Mouse (Mus musculus) B cell, adult 62 days (primary cell): ENCODE data around the gene Ykt6. TPM values are rescaled to one million over a fixed set of nuclear protein-coding genes. Genes with fewer than 3 reads are reported as not detected.

Experiments used
- total RNA-seq: library from RNA; stranded (reverse); gene quantifications from 4 replicates; pipeline ENCODE4 v1.2.4, GENCODE M21; 2023

Gene Ykt6
- 67.3 to 78.6 TPM (median 71.8 TPM) in 4 replicates for total RNA-seq

DNA sequence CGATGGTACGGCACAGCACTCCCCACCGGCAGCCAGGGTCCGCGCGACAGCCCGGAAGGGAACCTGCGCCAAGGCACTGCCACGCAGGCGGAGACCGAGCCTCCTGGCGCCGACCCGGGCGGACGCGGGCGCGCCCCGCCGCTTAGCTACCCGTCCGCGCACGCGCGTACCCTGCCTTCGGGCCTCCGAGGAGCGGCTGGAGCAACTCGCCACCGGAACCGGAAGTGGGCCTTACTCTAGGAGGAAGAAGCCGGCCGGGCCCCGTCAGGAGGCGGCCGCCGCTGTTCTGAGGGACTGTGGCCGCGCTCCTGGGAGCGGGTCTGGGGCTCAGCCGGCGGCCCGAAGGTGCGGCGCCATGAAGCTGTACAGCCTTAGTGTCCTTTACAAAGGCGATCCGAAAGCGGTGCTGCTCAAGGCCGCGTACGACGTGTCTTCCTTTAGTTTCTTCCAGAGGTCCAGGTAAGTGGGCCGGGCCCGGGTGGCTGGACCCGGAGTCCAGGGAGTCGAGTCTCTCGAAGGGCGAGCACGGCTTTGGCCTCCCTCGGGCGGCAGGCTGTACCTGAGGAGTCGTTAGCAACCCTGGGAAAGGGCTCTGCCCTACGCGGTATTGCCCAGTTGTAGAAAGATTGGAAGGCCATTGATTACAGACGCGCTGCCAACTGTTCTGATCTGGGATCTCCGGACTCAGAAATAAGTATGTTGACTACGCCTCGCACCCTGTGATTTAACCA is at the start of gene Ykt6:
Ykt6 (plus strand) TSS at position 148 of the 731 bp plus-strand sequence.

DNA sequence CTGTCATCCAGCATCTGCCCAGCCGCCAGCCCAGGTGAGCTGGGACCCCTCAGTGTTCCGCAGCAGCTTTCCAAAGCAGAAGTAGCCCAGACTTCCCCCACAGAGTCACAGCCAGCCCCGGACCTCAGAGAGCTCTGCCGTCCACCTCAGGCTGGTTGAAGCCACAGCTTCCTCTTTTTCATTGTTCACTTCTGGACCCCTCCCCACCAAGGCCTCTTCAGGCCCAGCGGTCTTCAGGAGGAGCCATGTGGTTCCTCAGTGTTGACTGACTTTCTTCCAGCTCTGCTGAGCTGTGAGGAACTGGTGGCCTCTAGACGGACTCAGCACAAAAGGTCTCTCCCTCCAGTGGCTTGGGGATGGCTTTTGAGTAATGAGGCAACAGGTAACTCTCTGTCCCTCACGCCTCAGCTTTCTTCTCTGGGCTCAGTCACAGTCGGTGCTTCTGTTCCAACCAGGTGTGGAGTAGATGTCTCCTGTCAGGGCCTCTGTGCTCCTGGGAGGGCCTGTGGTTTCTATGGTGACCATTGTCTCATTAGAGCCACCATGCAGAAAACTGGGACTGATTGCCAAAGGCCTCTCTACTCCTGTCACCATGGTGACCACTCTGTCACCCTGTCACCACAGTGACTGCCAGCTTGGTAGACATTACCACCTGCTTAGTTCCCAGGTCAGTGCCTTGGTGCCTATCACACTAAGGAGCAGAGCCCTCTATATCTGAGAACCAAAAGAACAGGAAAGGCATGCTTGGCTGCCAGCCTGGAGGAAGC is 5.7 kb upstream of the Ykt6 start, which contains the start of gene Gck:
Gck (minus strand) TSS at position 496 of the 767 bp plus-strand sequence.

Other genes with a start within 250 kb of the Ykt6 start
- 45.0 to 65.7 TPM (median 52.0 TPM) in 4 replicates for gene Mrps24, start 240.0 kb upstream of the Ykt6 start, total RNA-seq
- 25.8 to 33.3 TPM (median 28.4 TPM) in 4 replicates for gene Urgcp, start 193.3 kb upstream of the Ykt6 start, total RNA-seq
- 161 to 175 TPM (median 164 TPM) in 4 replicates for gene Dbnl, start 167.2 kb upstream of the Ykt6 start, total RNA-seq
- not detected in 4 replicates for gene Pgam2, start 152.0 kb upstream of the Ykt6 start, total RNA-seq
- gene Polm, start 117.7 kb upstream of the Ykt6 start, total RNA-seq, result 89.7 to 96.0 TPM (median 94.0 TPM) in 4 replicates
- 0.28 to 0.58 TPM (median 0.46 TPM) in 3 of 4 replicates, not detected in the other for gene Aebp1, start 93.7 kb upstream of the Ykt6 start, total RNA-seq
- 42.0 to 60.3 TPM (median 42.9 TPM) in 4 replicates for gene Pold2, start 77.4 kb upstream of the Ykt6 start, total RNA-seq
- not detected in 4 replicates for gene Myl7, start 56.9 kb upstream of the Ykt6 start, total RNA-seq
- not detected in 4 replicates for gene Gck, start 5.6 kb upstream of the Ykt6 start, total RNA-seq
- 0.35 to 0.89 TPM (median 0.68 TPM) in 4 replicates for gene Camk2b, start 110.7 kb downstream of the Ykt6 start, total RNA-seq
- gene A730071L15Rik, start 244.3 kb downstream of the Ykt6 start, total RNA-seq, result 0.36 to 0.72 TPM in 2 of 4 replicates, not detected in the others
- 60.2 to 62.6 TPM (median 60.9 TPM) in 4 replicates for gene Nudcd3, start 244.7 kb downstream of the Ykt6 start, total RNA-seq